Mouse (Mus musculus) mesoderm, embryonic 11.5 days (tissue): ENCODE measurements at regions not wholly inside any gene's neighbourhood (a gene's known extent, or its start where the extent isn't known, plus 50 kb on each side); places are given as distances from the start of the nearest gene placed in this dataset.
A peak's percentile ranks its signal among the peaks of the same experiment; 100 is the strongest.

Experiments
- DNase-seq: peaks from one replicate; pipeline ENCODE4 v3.0.0-alpha.2; 2012; ENCODE audit warnings: low read depth, low spot score

DNA sequence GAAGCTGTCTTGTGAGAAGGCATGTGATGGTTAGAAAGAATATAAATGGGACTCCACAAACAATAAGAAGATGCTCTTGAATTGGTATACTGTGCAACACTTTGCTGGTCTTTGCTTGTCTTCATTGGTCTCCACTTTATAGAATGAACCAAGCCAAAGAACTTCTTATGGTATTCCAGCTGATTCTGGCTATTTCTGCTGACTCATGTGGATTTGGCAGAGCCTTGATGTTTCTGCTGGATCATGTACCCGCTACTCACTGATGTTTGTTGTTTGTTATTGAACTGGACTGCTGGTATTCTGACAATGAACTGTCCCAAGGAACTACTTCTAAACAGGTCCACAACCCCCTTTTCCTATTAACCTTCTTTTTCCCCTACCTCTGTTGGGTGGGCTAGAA lies 234.5 kb upstream of the Prep start:
- no peak for DNase-seq

DNA sequence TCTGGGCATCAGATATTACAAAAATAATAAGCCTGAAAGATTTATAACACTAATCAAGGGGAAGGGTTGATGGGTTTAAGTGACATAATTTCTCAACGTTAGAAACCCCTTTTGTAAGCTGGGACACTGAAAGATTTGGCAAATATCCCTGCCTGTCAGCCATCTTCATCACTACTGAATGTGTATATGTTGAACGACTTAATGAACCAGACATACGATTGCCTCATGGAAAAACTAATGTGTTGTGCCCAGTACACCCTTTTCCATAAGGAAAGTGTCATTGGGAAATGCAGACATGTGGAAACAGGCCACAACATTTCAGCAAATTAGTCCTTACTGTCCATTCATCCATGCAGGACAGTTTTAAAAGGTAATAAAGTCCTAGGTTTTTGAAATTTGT lies 240.7 kb upstream of the Prep start:
- DNase-seq: no peak

DNA sequence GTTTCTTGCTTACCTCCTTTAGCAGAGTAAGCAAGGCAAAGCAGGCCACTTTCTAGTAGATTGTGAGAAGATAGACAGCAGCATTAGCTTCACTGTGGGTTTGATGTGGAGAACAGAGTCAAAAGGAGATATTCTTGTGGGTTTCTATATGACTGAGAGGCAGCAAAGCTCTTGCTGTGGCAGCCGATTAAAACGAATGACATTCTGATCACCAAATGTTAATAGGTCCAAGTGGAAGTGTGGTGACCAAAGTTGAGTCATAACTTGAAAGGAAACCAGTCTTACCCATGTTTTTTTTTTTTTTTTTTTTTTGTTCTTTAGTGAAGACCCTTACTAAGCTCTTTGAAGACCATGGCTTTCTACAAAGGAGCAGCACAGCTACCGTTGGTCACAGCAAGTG lies 245.3 kb upstream of the Prep start:
- DNase-seq: no peak

DNA sequence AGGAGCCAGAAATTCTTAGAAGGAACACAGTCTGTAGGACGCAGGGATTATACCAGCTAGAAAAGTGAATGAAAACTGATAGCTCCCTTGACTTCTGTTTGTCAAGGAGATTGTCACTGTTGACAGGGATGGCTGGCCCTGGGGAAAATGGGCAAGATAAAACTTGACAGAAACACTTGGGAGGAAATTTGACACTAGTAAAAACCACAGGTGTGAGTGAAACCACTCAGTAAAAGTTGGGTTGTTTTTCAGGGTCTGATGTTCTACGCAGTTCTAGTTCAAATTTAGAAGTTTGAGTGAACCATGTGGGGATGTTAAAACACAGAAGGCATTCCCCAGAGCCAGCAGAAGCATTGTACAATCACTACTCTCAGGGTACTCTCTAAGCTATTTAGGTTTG lies 246.6 kb upstream of the Prep start:
- no peak for DNase-seq

DNA sequence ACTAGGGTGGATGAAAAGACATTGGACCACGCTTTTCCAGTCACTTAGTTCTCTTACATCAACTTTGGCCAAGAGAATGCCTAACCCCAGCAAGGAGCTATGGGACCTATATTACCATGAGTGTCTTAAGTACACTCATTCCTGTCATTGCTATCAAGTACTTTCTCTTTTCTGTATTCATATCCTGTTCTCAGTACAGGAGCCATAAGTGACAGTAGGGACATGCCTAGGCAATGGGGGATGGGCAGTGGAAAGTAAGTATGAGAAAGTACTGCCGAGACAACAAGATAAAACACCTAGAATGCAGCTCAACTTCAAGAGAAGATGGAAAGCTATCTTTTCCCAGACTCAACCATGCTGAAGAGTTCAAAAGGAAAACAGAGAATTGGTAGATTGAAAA lies 247.6 kb upstream of the Prep start:
- no peak for DNase-seq

DNA sequence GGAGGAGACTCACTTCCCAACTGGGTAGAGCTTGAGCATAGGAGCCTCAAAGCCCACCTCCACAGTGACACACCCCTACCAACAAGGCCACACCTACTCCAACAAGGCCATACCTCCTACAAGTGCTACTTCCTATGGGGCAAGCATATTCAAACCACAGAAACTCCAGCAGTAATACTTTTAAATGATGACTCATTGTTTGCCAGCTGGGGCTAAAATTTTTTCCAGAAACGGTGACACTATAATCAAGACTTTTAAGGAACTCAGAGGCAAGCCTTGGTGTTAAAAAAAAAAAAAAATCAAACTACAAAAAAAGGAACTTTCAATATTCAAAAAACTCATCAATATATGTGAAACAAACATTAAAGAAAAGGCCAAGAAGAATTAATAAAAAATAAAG lies 248.4 kb upstream of the Prep start:
- no peak for DNase-seq

DNA sequence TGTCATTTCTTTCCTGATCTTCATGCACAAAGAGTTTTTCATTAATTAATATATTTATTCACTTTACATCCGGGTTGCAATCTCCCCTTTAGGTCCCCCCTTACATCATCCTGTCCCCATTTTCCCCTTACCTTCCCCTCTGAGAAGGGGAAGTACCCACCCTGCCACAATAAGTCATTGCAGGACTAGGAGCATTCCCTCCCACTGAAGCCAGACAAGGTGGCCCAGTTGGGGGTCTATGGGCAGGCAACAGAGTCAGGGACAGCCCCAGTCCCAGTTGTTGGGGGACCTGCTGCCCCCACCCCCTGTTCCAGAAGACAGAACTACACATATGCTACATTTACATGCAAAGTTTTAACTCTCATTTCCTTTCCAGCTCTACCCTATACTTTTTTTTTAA lies 267.9 kb upstream of the Prdm1 start:
- DNase-seq: no peak

DNA sequence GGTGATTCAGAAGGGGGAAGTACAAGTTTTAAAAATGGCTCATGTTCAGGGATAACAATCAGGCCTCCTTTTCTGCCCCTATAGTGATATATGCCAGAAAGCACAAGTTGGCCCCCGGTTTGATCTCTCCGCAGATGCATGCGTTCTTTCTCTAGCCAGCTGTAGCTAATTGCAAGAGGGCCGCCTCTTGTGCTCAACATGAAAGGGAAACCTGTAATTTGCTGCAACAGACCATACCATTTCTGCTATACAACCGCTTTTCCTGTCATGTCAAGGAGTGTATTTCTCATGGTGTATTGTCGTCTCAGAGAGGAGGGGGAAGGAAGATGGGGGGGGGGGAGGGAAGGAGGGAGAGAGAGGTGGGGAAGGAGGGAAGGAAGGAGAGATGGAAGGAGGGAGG lies 257.1 kb upstream of the Prdm1 start:
- DNase-seq: no peak

DNA sequence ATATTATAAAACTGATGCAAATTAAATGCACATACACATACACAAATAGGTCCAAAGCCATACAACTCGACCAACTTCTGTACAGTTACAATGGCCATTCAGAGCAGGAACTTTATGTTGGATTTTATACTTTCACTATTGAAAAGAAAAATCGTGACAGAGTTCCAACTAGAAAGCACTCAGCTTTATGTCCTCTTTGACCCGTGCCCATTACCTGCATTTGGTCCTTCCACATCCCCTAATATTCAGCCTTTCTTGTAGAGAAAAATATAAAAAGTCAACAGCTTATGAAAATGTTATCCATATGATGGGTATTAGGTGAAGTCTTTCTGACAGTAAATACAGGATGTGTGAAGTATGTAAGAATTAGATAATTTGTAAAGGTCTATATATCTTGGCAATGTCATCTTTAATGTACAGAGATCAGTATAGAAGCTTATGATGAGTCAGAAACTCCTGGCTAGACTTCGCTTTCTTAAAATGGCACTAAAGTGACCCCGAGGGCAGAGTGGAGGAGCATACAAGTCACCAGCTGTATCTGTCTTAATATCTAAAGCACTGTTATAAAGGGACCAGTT lies 252.2 kb upstream of the Prdm1 start:
- DNase-seq: no peak

DNA sequence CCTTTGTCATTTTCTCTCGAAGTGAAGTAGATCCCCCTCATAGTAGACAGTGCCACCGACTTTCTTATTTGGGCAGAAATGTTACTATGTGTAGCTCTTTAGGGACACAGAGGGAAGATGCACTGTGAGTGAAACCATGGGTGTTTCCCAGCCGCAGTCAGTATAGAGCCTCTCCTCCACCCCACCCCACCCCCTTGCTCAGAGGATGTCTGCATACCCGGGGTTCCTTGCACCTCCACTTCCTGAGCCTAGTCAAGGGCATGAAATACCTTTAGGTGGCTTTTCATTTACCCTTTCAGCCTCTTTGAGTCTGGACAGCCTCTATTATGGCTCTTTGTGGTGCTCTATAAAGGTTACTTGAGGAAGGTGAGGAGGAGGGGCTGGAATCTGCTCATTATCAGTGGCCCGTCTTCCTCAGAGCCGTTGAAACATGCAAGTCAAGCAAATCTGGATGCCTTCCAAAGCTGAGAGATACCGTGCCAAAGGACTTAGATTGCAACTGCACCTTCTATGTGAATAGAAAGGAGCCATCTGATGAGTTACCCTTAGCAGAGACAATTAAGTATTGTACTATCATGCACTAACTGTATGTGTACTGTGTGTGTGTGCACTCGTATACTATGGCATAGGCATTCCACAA lies 251.4 kb upstream of the Prdm1 start:
- DNase-seq: no peak

DNA sequence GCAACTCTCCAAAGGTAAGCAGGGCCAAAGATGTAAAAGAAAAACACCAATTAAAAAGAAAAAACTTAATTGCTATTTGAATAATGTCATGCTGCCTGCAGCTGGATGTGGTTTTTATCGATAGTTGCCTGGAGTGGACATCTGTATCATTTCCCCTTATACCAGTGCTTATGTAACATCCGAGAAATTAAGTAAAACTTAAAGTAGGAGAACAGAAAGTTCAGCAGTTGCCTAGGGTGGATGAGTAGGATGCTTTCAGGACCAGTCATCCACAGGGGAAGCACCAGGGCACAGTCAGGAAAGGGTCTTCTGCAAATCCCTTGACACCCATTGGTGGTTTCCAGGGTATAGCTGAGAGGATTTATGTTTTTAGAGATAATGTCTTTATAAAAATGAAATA lies 248.9 kb upstream of the Prdm1 start:
- DNase-seq: no peak

DNA sequence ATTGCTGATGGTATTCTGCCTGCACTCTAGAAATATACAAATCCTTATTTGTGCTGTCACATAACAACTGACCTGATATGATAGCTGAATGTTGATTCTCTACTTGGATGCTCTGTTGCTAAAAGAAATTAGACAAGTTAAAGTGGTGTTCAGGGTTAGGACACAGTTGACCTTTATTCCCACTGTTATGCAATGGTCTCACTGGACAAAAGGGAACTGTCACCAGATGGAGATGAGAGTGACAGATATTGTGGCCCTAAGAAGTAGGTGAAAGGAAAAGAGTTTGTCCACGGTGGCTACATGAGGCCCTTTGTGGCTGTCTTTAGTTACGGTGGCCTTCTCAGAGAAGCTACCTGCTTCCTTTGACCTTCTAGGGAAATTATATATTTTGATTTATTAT lies 247.9 kb upstream of the Prdm1 start:
- no peak for DNase-seq

DNA sequence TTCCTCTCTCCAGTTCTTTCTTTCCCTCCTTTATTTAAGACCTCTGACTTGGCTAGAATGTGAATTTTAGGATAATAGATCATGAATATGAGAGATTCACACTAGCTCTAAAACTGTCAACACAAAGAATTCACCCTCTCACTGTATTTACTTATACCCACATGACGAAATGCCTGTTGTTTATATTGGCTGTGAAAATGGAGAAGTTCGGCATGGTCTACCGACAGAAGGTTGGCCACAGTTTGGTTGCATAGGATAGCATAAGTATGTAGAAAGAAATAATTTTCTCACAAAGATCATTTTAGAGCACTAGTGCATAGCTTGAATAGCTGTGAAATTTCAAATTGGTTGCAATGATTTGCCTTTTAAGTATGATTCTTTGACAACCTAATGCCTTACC lies 237.2 kb upstream of the Prdm1 start:
- no peak for DNase-seq

DNA sequence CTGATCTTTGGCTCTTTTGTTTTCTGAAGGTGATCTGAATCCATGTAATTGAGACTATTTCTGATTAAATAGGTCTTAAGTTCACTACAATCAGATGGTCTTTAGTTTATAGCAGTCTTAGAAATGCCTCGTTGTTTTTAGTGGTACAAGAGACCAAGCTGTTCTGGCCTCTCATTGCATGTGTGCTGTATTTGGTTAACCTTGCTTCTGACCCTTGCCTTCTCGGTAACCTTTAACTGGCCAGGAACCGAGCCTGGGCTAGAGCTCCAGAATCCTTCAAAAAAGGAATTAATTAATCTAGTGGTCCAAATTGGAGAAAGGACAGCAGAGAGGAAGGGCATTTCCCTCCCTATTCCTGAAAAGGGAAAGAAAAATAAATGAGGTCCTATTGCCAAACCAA lies 234.8 kb upstream of the Prdm1 start:
- DNase-seq: peak; percentile 12

DNA sequence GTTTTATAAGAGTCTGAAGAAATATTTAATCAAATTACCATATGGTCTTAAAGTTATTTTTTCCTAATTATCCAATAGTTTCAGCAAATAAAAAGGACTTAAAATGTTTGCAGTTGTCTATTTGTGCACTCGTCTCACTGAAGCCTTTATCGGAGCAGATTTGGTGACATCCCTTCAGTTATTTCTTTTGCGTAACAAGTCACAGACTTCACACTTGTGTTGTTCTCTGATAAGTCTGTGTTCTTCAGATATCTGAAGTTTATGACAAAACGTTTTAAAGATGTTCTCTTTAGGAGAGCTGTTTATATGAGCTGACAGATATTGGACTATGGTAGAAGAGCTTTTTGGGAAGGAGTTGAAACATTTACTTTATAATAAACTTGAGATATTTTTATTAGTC lies 233.8 kb upstream of the Prdm1 start:
- DNase-seq: no peak

DNA sequence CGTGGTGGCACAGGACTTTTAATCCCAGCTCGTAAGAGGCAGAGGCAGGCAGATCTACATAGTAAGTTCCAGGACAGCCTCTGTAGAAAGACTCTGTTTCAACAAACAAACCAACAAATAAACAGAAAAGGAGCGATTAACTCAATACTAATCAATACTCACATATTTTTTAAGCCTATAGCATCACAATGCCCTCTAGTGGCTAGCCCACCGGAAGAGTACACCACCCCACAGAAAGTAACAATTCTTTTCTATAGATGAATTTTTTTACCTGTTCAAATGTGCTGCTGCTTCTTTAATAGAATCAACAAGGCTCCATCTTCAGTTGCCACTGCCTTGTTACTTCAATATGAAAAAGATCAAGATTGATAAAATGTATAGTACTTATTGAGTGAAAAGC lies 233.0 kb upstream of the Prdm1 start:
- DNase-seq: no peak

DNA sequence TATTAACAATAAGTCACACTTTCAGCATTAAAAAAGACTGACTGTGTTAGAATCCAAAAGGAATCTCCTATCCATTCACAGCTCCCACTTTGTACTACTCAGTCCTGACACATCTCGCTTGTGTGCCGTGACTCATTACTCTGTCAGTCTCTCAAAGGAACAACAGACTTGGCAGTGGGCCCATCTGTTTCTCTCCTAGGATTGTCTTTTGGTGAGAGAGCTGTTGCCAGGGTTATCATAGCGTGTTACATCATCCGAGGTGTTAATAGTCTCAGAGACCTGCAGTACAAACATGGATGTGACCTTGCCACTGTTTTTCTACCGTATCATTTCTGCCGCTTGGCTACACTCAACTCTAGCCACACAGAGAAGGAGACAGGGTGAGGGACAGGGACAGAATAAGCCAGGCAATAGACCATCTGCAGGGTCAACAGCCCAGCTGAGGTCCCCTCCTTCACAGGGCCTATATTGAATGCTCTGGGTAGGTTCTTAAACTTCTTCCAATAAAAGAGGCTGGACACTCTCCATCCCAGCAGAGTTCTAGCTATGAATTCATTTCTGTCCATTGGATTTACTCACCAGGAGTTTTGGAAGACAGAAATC lies 227.2 kb upstream of the Prdm1 start:
- DNase-seq: no peak

DNA sequence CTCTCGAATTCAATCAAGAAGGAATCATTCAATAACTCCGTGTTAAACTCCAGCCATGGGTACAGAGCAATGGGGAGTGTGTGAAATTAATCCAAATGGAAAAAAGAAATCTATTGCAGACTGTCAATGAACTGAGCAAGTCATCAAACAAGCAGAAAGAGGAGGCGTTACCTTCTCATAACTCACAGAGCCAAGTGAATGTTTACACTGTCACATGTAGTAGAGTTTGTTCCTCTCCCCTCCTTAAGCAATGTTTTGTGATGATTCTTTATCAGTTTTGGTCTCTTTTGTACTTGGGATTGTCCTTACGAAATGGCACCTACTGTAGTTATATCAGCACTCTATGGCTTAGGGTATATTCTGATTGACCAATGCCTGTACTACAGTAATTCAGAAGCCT lies 226.6 kb upstream of the Prdm1 start:
- no peak for DNase-seq

DNA sequence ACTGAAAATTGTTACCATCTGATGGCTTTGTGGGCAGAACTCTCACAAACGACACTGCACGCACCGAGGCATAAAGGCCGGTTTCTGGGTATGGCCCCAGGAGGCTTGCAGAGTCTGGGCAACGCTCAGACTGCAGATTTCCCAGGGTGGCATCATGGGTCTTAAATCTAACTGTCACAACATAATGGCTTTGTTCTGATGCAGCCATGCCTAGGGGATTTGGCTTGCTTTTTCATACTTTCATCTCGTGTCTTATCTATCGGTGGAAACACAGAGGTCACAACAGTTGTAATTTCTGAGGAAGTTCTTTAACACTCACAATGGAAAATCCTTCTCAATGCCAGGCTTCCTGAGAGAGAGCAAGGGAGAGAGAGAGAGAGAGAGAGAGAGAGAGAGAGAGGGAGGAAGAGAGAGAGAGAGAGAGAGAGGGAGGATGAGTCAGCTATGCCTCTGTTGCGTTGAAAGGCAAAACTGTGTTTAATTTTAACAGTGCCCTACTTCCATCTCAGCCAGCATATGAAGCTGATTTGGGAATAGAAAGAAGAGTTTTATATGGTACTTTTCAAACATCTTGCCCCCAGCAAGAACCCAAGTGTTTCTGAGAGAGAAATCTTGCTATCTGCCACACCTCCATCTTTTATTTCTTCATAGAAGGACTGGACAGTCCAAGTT lies 224.6 kb upstream of the Prdm1 start:
- DNase-seq: peak; percentile 12

DNA sequence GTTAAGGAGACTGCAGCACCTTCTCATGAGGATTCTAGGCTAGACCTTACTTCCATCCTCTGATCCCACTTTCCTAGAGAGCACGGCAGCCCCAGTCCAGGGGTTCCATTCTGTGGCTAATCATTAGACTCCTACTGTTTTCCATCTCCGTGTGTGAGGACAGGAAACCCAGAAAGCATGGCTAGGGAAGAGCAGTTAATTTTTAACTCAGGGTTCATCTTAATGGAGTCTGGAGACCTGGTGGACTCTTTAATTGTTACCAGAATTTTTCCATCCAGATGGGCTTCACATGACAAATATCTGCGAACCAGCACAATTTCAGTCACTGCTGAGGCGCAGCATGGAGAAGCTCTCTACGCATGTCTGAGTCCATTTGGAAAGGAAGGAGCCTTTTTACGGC lies 222.8 kb upstream of the Prdm1 start:
- DNase-seq: no peak

DNA sequence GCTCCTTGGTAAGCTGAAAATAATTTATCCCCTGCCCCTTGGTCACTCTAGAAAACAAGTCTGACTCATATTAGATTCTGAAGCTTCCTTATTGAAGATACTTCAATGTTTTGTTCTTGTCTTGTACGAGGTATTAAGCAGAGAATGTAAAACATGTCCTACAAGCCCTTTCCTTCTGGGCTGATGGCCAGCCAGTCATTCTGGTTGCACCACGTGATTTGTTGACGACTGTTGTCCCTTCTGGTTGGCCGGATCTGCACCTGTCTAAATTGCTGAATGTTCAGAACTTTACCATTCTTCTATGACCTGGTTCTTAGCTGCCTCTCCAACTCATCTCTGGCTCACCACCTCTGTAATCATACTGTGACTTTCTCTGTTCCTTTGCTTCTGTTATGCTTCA lies 220.9 kb upstream of the Prdm1 start:
- DNase-seq: no peak

DNA sequence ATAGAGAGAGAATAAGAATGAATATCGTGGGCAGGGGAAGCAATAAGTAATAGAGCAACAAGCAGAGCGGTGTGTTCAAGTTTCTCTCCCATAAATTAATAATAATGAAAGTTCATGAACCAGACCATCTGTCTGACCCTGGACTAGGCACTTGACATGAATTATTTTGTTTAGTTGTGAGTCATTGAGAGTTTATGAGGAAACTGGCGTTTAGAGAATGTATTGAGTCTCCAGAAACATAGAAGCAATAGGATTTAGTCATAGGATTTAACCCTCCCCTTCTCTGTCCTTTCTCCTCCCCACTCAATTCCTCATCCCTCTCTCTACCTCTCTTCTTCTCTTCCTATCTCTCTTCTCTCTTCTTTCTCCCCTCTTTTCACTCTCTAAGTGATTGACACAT lies 219.1 kb upstream of the Prdm1 start:
- DNase-seq: no peak

DNA sequence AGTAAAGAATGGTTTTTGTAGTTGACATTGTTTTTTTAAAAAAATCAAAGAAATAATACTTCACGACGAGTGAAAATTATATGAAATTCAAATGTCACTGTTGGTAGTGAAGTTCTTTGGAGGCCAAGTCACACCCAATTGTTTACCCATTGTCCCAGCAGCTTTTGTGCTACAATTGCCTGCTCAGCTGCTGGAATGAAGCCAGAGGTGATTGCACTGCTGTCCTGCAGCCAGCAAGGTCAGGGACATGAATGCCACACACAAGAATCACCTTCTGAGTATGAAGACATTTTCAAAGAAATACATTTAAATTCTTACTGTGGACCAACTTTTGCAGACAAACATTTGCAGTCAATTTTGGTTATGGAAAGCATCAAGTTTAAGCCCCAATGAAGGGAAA lies 215.9 kb upstream of the Prdm1 start:
- no peak for DNase-seq
